Mouse (Mus musculus): ENCODE results near the gene Grhl1. TPM values are rescaled to one million over a fixed set of nuclear protein-coding genes. Genes with fewer than 3 reads are reported as not detected.

Grhl1 gene
- polyA plus RNA-seq, 1 experiment, result not detected

- no peak for TF ChIP-seq CTCF (IDR thresholded peaks at IDR 0.05; ENCODE audit: control insufficient read depth, insufficient read depth, low read length)
- no peak for TF ChIP-seq POLR2A (IDR thresholded peaks at IDR 0.05; ENCODE audit: borderline replicate concordance, control insufficient read depth, low read depth, low read length)
- WGBS, result 62% methylated on average over 6 of the region's 6 CpGs
- no peak overlapping the region for H3K27ac ChIP-seq (ENCODE audit: control insufficient read depth, insufficient read depth, low read depth, low read length, poor library complexity)
- H3K4me1 ChIP-seq (ENCODE audit: control insufficient read depth, insufficient read depth, low read length), result peaks cover 1% of the 10 kb centered on the region; the same call in 1 of the 2 replicates
- no peak overlapping the region for H3K4me3 ChIP-seq (replicated peaks; ENCODE audit: control insufficient read depth, low read depth, low read length)
These were observed 25.3 kb downstream of the Grhl1 start for GRCm38 (mm10) chr12:24597376-24597775.

- H3K4me3 ChIP-seq (replicated peaks; ENCODE audit: control insufficient read depth, low read depth, low read length), result no peak overlapping the region
- H3K4me1 ChIP-seq (ENCODE audit: control insufficient read depth, insufficient read depth, low read length), result no peaks in the 10 kb centered on the region
- TF ChIP-seq CTCF (IDR thresholded peaks at IDR 0.05; ENCODE audit: control insufficient read depth, insufficient read depth, low read length) (no peak), POLR2A (IDR thresholded peaks at IDR 0.05; ENCODE audit: borderline replicate concordance, control insufficient read depth, low read depth, low read length) (no peak)
- no peak overlapping the region for H3K27ac ChIP-seq (ENCODE audit: control insufficient read depth, insufficient read depth, low read depth, low read length, poor library complexity)
- 80% methylated on average over 8 of the region's 8 CpGs for WGBS
These were observed 27.3 kb downstream of the Grhl1 start for GRCm38 (mm10) chr12:24599366-24599895.

- Histone ChIP-seq H3K4me1 (ENCODE audit: control insufficient read depth, insufficient read depth, low read length) (no peaks in the 10 kb centered on the region), H3K27ac (ENCODE audit: control insufficient read depth, insufficient read depth, low read depth, low read length, poor library complexity) (no peak overlapping the region), H3K4me3 (replicated peaks; ENCODE audit: control insufficient read depth, low read depth, low read length) (no peak overlapping the region)
- 69% methylated on average over 7 of the region's 7 CpGs for WGBS
- TF ChIP-seq CTCF (IDR thresholded peaks at IDR 0.05; ENCODE audit: control insufficient read depth, insufficient read depth, low read length) (no peak), POLR2A (IDR thresholded peaks at IDR 0.05; ENCODE audit: borderline replicate concordance, control insufficient read depth, low read depth, low read length) (no peak)
These were observed 28.0 kb downstream of the Grhl1 start for GRCm38 (mm10) chr12:24600074-24600473.

- Histone ChIP-seq H3K4me3 (replicated peaks; ENCODE audit: control insufficient read depth, low read depth, low read length) (no peak overlapping the region), H3K27ac (ENCODE audit: control insufficient read depth, insufficient read depth, low read depth, low read length, poor library complexity) (no peak overlapping the region), H3K4me1 (ENCODE audit: control insufficient read depth, insufficient read depth, low read length) (no peaks in the 10 kb centered on the region)
- TF ChIP-seq POLR2A (IDR thresholded peaks at IDR 0.05; ENCODE audit: borderline replicate concordance, control insufficient read depth, low read depth, low read length) (no peak), CTCF (IDR thresholded peaks at IDR 0.05; ENCODE audit: control insufficient read depth, insufficient read depth, low read length) (peak; percentile 73)
- 3% methylated on average over 9 of the region's 9 CpGs for WGBS
These were observed 28.7 kb downstream of the Grhl1 start for GRCm38 (mm10) chr12:24600806-24601205.

GRCm38 (mm10) chr12:24603266-24603665, 31.2 kb downstream of the Grhl1 start:
- Histone ChIP-seq H3K4me3 (replicated peaks; ENCODE audit: control insufficient read depth, low read depth, low read length) (no peak overlapping the region), H3K4me1 (ENCODE audit: control insufficient read depth, insufficient read depth, low read length) (no peaks in the 10 kb centered on the region), H3K27ac (ENCODE audit: control insufficient read depth, insufficient read depth, low read depth, low read length, poor library complexity) (no peak overlapping the region)
- TF ChIP-seq POLR2A (IDR thresholded peaks at IDR 0.05; ENCODE audit: borderline replicate concordance, control insufficient read depth, low read depth, low read length) (no peak), CTCF (IDR thresholded peaks at IDR 0.05; ENCODE audit: control insufficient read depth, insufficient read depth, low read length) (peak; percentile 75)
- WGBS, result 45% methylated on average over 2 of the region's 2 CpGs

GRCm38 (mm10) chr12:24606166-24606565, 34.1 kb downstream of the Grhl1 start:
- no peak overlapping the region for H3K27ac ChIP-seq (ENCODE audit: control insufficient read depth, insufficient read depth, low read depth, low read length, poor library complexity)
- H3K4me3 ChIP-seq (replicated peaks; ENCODE audit: control insufficient read depth, low read depth, low read length), result no peak overlapping the region
- H3K4me1 ChIP-seq (ENCODE audit: control insufficient read depth, insufficient read depth, low read length), result no peaks in the 10 kb centered on the region
- WGBS, result 85% methylated on average over 10 of the region's 10 CpGs
- TF ChIP-seq POLR2A (IDR thresholded peaks at IDR 0.05; ENCODE audit: borderline replicate concordance, control insufficient read depth, low read depth, low read length) (no peak), CTCF (IDR thresholded peaks at IDR 0.05; ENCODE audit: control insufficient read depth, insufficient read depth, low read length) (no peak)

- H3K27ac ChIP-seq (ENCODE audit: control insufficient read depth, insufficient read depth, low read depth, low read length, poor library complexity), result no peak overlapping the region
- no peak overlapping the region for H3K4me3 ChIP-seq (replicated peaks; ENCODE audit: control insufficient read depth, low read depth, low read length)
- TF ChIP-seq POLR2A (IDR thresholded peaks at IDR 0.05; ENCODE audit: borderline replicate concordance, control insufficient read depth, low read depth, low read length) (no peak), CTCF (IDR thresholded peaks at IDR 0.05; ENCODE audit: control insufficient read depth, insufficient read depth, low read length) (no peak)
- 82% methylated on average over 6 of the region's 6 CpGs for WGBS
- no peaks in the 10 kb centered on the region for H3K4me1 ChIP-seq (ENCODE audit: control insufficient read depth, insufficient read depth, low read length)
These were observed 40.5 kb downstream of the Grhl1 start for GRCm38 (mm10) chr12:24612591-24612990.

- TF ChIP-seq CTCF (IDR thresholded peaks at IDR 0.05; ENCODE audit: control insufficient read depth, insufficient read depth, low read length), result no peak
- TF ChIP-seq POLR2A (IDR thresholded peaks at IDR 0.05; ENCODE audit: borderline replicate concordance, control insufficient read depth, low read depth, low read length), result no peak
- Histone ChIP-seq H3K4me3 (replicated peaks; ENCODE audit: control insufficient read depth, low read depth, low read length) (no peak overlapping the region), H3K27ac (ENCODE audit: control insufficient read depth, insufficient read depth, low read depth, low read length, poor library complexity) (no peak overlapping the region), H3K4me1 (ENCODE audit: control insufficient read depth, insufficient read depth, low read length) (no peaks in the 10 kb centered on the region)
- 88% methylated on average over 17 of the region's 17 CpGs for WGBS
These were observed 42.5 kb downstream of the Grhl1 start for GRCm38 (mm10) chr12:24614452-24615075.
